Mouse (Mus musculus) MEL (cell line): ENCODE results near the gene Gm10719.
"Not testable (repeated sequence)": the region's sequence is repeated elsewhere in the genome, so short reads cannot be mapped to it uniquely, and the experiment has no call there.

Experiments
- CHD2 ChIP-seq: IDR thresholded peaks from 2 replicates; pipeline ENCODE4 v1.6.1; 2011; ENCODE audit warnings: low read length, improper control_type of control experiment
- CTCF ChIP-seq, 3 experiments: IDR thresholded peaks in 2 of 3; conservative IDR thresholded peaks in 1 of 3; 2 replicates each; pipeline ENCODE4 v1.5.1; 2011 to 2012; ENCODE audit warnings: low read length in 3 of 3, low read depth in 2 of 3, mild to moderate bottlenecking in 2 of 3, improper control_type of control experiment in 1 of 3, inconsistent platforms in 1 of 3, mixed read lengths in 1 of 3, moderate library complexity in 1 of 3; ENCODE audit not compliant: control insufficient read depth in 1 of 3, insufficient read depth in 1 of 3, poor library complexity in 1 of 3, severe bottlenecking in 1 of 3
- EP300 ChIP-seq, 2 experiments: IDR thresholded peaks; 2 replicates each; pipeline ENCODE4 v1.6.1; 2011; ENCODE audit warnings: improper control_type of control experiment in 2 of 2, low read length in 2 of 2, low read depth in 1 of 2, mild to moderate bottlenecking in 1 of 2
- MAZ ChIP-seq: IDR thresholded peaks from 2 replicates; pipeline ENCODE4 v1.6.1; 2012; ENCODE audit warnings: low read depth, mild to moderate bottlenecking, inconsistent platforms, low read length, improper control_type of control experiment
- NELFE ChIP-seq: IDR thresholded peaks from 2 replicates; pipeline ENCODE4 v1.6.1; 2011; ENCODE audit warnings: low read depth, low read length, improper control_type of control experiment
- POLR2A ChIP-seq, 2 experiments: IDR thresholded peaks; 2 replicates each; pipeline ENCODE4 v1.6.1; 2011 to 2012; ENCODE audit warnings: low read length in 2 of 2, mild to moderate bottlenecking in 2 of 2, control low read depth in 1 of 2, improper control_type of control experiment in 1 of 2, low read depth in 1 of 2, moderate library complexity in 1 of 2; ENCODE audit not compliant: control insufficient read depth in 1 of 2, insufficient read depth in 1 of 2, poor library complexity in 1 of 2

- TF ChIP-seq CHD2; MAZ; EP300 (IDR thresholded peaks at IDR 0.05; ENCODE audit: low read depth in 1 of 2, low read length in 2 of 2); POLR2A (IDR thresholded peaks at IDR 0.05; ENCODE audit: control insufficient read depth in 1 of 2, insufficient read depth in 1 of 2, low read depth in 1 of 2, low read length in 2 of 2, poor library complexity in 1 of 2); NELFE; CTCF (IDR thresholded peaks at IDR 0.05 in 2 of 3, conservative IDR thresholded peaks at IDR 0.05 in 1 of 3; ENCODE audit: control insufficient read depth in 1 of 3, insufficient read depth in 1 of 3, low read depth in 2 of 3, low read length in 3 of 3, poor library complexity in 1 of 3, severe bottlenecking in 1 of 3): not testable (repeated sequence)
These were observed 12.2 kb downstream of the Gm10719 start for GRCm38 (mm10) chr9:3029276-3030000.
